Mouse (Mus musculus) midbrain, embryonic 14.5 days (tissue): ENCODE results near the gene Prkn. TPM values are rescaled to one million over a fixed set of nuclear protein-coding genes. Genes with fewer than 3 reads are reported as not detected.

Experiments used
- ATAC-seq: fragments of 200-750 bp; cut with Nextera tagmentation; 2 replicates; pipeline ENCODE4 v1.8.0; 2017; ENCODE audit warnings: moderate number of reproducible peaks, moderate library complexity; ENCODE audit not compliant: low FRiP score, low TSS enrichment
- DNase-seq: peaks from one replicate; pipeline ENCODE4 v3.0.0-alpha.2; 2015
- H3K27ac ChIP-seq: fragments of 300-500 bp; sonication (generic); replicated peaks from 2 replicates; pipeline ENCODE4 v1.5.1; 2014; ENCODE audit warnings: mild to moderate bottlenecking, low read depth, low read length, moderate library complexity
- H3K27me3 ChIP-seq: fragments of 300-500 bp; sonication (generic); 2 replicates; pipeline ENCODE4 v1.6.1; 2014; ENCODE audit warnings: low read length, control low read depth, mixed read lengths; ENCODE audit not compliant: control insufficient read depth, insufficient read depth
- H3K36me3 ChIP-seq: fragments of 300-500 bp; sonication (generic); 2 replicates; pipeline ENCODE4 v1.6.1; 2014; ENCODE audit warnings: low read length, control low read depth; ENCODE audit not compliant: control insufficient read depth, insufficient read depth
- H3K4me1 ChIP-seq: fragments of 300-500 bp; sonication (generic); 2 replicates; pipeline ENCODE4 v1.6.1; 2014; ENCODE audit warnings: mild to moderate bottlenecking, antibody characterized with exemption, low read length, control low read depth; ENCODE audit not compliant: control insufficient read depth, insufficient read depth
- H3K4me2 ChIP-seq: fragments of 300-500 bp; sonication (generic); 2 replicates; pipeline ENCODE4 v1.6.1; 2014; ENCODE audit warnings: mild to moderate bottlenecking, low read length, moderate library complexity
- H3K4me3 ChIP-seq: fragments of 300-500 bp; sonication (generic); replicated peaks from 2 replicates; pipeline ENCODE4 v1.5.1; 2014; ENCODE audit warnings: low read depth, low read length
- H3K9ac ChIP-seq: fragments of 300-500 bp; sonication (generic); replicated peaks from 2 replicates; pipeline ENCODE4 v1.6.1; 2014; ENCODE audit warnings: mild to moderate bottlenecking, low read length, moderate library complexity
- H3K9me3 ChIP-seq: fragments of 300-500 bp; sonication (generic); 2 replicates; pipeline ENCODE4 v1.6.1; 2016; ENCODE audit warnings: low read length, control low read depth, mixed read lengths; ENCODE audit not compliant: control insufficient read depth
- WGBS: fragments of 180-500 bp; shearing (Covaris S2); extraction: QIAGEN DNeasy Blood & Tissue Kit; methylation state at CpG from one replicate; pipeline ENCODE4 v1.1.7; 2014; 5-methylcytosine and 5-hydroxymethylcytosine counted together
- polyA plus RNA-seq: library from polyadenylated mRNA; unstranded; fragments of >200 nt; fragmentation: Nextera tagmentation; extraction: Ambion mirVana; gene quantifications from 2 replicates; pipeline ENCODE4 v1.2.1, GENCODE M21; 2014

Gene Prkn
- polyA plus RNA-seq, 1 experiment from 2014 or later, result 4.4 TPM

GRCm38 (mm10) chr17:11229426-11229825, 389.2 kb downstream of the Prkn start:
- Histone ChIP-seq H3K4me2 (no peak overlapping the region), H3K27me3 (no peaks in the 10 kb centered on the region), H3K36me3 (no peaks in the 10 kb centered on the region), H3K27ac (no peak overlapping the region), H3K4me3 (no peak overlapping the region), H3K4me1 (no peaks in the 10 kb centered on the region), H3K9me3 (no peaks in the 10 kb centered on the region), H3K9ac (no peak overlapping the region)
- WGBS, result 58% methylated on average over 1 of the region's 1 CpGs
- ATAC-seq, result no peak
- no peak for DNase-seq

DNA sequence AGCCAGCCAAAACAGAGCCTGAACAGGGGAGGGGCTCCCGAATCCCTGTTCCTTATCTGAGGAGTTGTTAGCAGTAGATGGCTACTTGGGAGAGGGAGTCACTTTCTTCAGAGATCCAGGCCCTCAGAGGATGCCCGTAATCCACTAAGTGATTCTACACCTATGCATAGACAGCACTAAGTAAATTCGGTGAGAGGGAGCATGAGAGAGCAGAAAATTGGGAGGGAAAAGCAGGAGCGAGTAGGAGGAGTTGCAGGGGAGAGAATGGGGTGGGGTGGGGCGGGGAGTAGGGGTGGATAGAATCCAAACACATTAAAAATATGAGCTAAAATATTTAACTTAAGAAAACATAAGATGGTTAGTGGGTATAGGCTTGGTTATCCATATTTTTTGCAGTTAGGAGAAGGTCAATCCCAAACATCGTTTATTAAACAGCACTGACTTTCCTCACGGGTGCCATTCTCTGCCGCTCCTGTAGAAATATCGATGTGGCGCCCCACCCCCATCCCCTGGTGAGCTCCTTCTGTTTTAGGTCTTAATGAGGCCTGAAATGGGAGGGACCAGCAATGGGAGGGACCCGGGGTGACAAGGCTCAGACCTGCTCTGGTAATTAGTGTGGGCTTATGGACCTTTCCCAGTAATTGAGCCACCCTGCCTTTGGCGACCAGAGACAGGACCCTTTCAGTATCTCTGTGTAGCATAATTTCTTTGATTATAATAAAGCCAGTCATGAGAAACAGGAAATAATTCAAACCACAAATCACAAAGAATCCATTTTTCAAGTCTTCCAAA, 390.6 kb downstream of the Prkn start:
- H3K27ac ChIP-seq, result 0 out of 2 replicates have a peak overlapping the region, but pooled peaks have one; percentile 4
- no peaks in the 10 kb centered on the region for H3K36me3 ChIP-seq
- no peaks in the 10 kb centered on the region for H3K27me3 ChIP-seq
- 0 out of 2 replicates have a peak overlapping the region, but pooled peaks have one; percentile 23 for H3K4me2 ChIP-seq
- no peak overlapping the region for H3K9ac ChIP-seq
- H3K4me1 ChIP-seq, result no peaks in the 10 kb centered on the region
- DNase-seq, result peak; percentile 61
- 45% methylated on average over 12 of the region's 12 CpGs for WGBS
- H3K9me3 ChIP-seq, result no peaks in the 10 kb centered on the region
- no peak overlapping the region for H3K4me3 ChIP-seq
- ATAC-seq, result no peak

DNA sequence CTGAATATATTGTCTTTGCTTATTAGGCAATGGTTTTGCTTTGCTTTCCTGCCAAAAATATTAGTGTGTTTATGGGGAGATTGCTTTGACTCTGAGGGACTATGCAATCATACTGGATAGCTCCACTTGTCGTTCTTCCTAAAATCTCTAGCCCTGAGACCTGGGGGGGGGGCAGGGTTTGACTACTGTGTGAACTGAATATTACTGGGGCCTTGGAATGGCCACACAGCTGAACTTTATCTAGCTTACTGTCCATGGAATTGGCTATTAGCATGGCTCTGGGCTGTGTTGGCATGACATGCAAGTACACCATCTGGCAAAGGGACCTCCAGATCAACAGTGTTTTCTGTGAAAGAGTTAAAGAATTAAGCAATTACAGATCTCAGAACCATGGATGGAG, 395.1 kb downstream of the Prkn start:
- ATAC-seq (no peak), DNase-seq (no peak)
- Histone ChIP-seq H3K4me1 (no peaks in the 10 kb centered on the region), H3K4me3 (no peak overlapping the region), H3K9ac (no peak overlapping the region), H3K36me3 (no peaks in the 10 kb centered on the region), H3K4me2 (no peak overlapping the region), H3K27me3 (no peaks in the 10 kb centered on the region), H3K27ac (no peak overlapping the region), H3K9me3 (no peaks in the 10 kb centered on the region)
- 76% methylated on average over 1 of the region's 1 CpGs for WGBS

DNA sequence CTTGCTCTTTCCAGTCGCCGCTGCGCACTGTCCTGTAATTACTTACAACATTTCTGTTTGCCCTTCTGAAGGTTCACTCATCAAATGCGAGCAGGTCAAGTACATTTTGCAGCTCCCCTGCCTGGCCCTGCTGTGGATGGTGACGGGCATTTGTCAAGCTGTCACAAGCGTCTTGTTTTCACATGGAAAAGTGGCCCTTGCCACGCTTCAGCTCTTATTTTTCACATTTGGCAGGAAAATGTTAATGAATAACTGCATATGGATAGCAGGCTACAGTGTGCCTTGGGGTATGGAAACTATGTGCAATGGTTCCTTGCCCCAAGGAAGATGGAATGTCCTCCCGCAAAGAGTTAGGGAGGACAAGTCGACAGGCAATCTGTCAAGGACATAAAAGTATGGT, 404.9 kb downstream of the Prkn start:
- Histone ChIP-seq H3K9ac (no peak overlapping the region), H3K27me3 (no peaks in the 10 kb centered on the region), H3K36me3 (no peaks in the 10 kb centered on the region), H3K27ac (no peak overlapping the region), H3K4me2 (no peak overlapping the region), H3K9me3 (no peaks in the 10 kb centered on the region), H3K4me3 (no peak overlapping the region), H3K4me1 (no peaks in the 10 kb centered on the region)
- WGBS, result 81% methylated on average over 9 of the region's 9 CpGs
- DNase-seq (no peak), ATAC-seq (no peak)

DNA sequence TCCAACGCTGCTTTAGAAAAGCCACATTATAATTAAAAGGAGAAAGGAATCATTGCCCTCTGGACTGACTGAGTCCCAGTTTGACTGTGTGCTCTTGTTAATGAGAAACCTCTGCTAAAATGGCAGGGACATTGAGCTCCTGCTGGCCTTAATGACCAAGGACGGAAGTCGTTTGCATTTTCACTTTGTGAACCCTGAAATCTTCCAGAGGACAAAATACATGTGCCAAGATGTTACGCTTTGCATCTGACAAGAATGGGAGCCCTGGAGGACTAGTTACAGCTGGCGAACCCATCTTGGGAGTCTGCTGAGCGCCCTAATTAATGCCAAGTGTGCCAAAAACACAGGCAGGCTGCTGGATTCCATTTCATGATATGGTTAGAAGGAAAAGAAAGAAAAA, 409.0 kb downstream of the Prkn start:
- Histone ChIP-seq H3K27ac (no peak overlapping the region), H3K4me1 (no peaks in the 10 kb centered on the region), H3K4me3 (no peak overlapping the region), H3K9ac (no peak overlapping the region), H3K4me2 (no peak overlapping the region), H3K27me3 (no peaks in the 10 kb centered on the region), H3K36me3 (no peaks in the 10 kb centered on the region), H3K9me3 (no peaks in the 10 kb centered on the region)
- DNase-seq (no peak), ATAC-seq (no peak)
- 58% methylated on average over 6 of the region's 6 CpGs for WGBS

DNA sequence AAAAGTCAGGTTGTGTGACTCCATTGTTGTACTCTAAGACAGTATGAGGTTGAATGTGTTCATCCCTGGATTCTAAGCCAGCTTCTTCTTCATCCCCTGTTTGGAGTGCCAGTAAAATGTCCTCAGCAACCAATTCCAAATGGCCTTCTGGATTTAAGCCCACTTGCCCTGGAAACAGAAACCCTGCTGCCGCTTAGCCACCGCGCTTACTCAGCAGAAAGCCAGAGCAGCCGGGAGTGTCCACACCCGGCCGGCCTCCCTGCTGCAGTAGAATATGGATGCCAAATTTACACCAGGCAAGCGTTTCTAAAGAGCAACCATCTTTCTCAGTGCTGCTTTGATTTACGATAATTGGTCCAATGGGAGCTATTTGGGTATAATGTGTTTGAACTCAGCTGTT, 420.5 kb downstream of the Prkn start:
- H3K4me3 ChIP-seq, result no peak overlapping the region
- ATAC-seq, result no peak
- H3K9me3 ChIP-seq, result no peaks in the 10 kb centered on the region
- H3K4me1 ChIP-seq, result no peaks in the 10 kb centered on the region
- H3K27ac ChIP-seq, result no peak overlapping the region
- H3K36me3 ChIP-seq, result no peaks in the 10 kb centered on the region
- peak; percentile 28 for DNase-seq
- no peaks in the 10 kb centered on the region for H3K27me3 ChIP-seq
- 73% methylated on average over 8 of the region's 8 CpGs for WGBS
- no peak overlapping the region for H3K4me2 ChIP-seq
- H3K9ac ChIP-seq, result no peak overlapping the region

GRCm38 (mm10) chr17:11261679-11262078, 421.5 kb downstream of the Prkn start:
- Histone ChIP-seq H3K4me1 (no peaks in the 10 kb centered on the region), H3K36me3 (no peaks in the 10 kb centered on the region), H3K27ac (no peak overlapping the region), H3K4me3 (no peak overlapping the region), H3K27me3 (no peaks in the 10 kb centered on the region), H3K9me3 (no peaks in the 10 kb centered on the region), H3K4me2 (no peak overlapping the region), H3K9ac (no peak overlapping the region)
- WGBS, result 78% methylated on average over 5 of the region's 5 CpGs
- no peak for DNase-seq
- no peak for ATAC-seq

GRCm38 (mm10) chr17:11267951-11268350, 427.8 kb downstream of the Prkn start:
- Histone ChIP-seq H3K9ac (no peak overlapping the region), H3K27ac (no peak overlapping the region), H3K36me3 (no peaks in the 10 kb centered on the region), H3K27me3 (no peaks in the 10 kb centered on the region), H3K4me2 (no peak overlapping the region), H3K9me3 (no peaks in the 10 kb centered on the region), H3K4me3 (no peak overlapping the region), H3K4me1 (no peaks in the 10 kb centered on the region)
- DNase-seq (no peak), ATAC-seq (no peak)
- 94% methylated on average over 4 of the region's 4 CpGs for WGBS

GRCm38 (mm10) chr17:11270179-11270578, 430.0 kb downstream of the Prkn start:
- Histone ChIP-seq H3K9ac (no peak overlapping the region), H3K4me1 (no peaks in the 10 kb centered on the region), H3K27ac (no peak overlapping the region), H3K9me3 (no peaks in the 10 kb centered on the region), H3K4me2 (no peak overlapping the region), H3K4me3 (no peak overlapping the region), H3K36me3 (no peaks in the 10 kb centered on the region), H3K27me3 (no peaks in the 10 kb centered on the region)
- WGBS, result 86% methylated on average over 4 of the region's 4 CpGs
- DNase-seq (no peak), ATAC-seq (no peak)
